Mouse (Mus musculus): ENCODE results near the gene Hint3.
A peak's percentile ranks its signal among the peaks of the same experiment; 100 is the strongest.
"Not testable (repeated sequence)": the region's sequence is repeated elsewhere in the genome, so short reads cannot be mapped to it uniquely, and the experiment has no call there.

Gene Hint3

DNA sequence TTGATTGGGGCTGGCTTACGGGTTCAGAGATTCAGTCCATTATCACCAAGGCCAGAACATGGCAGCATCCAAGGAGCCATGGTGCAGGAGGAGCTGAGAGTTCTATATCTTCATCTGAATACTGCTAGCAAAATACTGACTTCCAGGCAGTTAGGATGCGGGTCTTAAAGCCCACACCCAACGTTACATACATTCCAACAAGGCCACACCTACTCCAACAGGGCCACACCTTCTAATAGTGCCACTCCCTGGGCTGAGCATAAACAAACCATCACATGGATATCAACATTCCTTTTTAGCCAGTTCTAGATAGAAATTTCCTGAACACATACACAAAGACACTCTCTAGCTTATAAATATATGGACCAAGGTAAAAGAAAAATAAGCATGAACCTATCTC lies at the start of gene Hint3:
TSS of gene Hint3 (minus strand) at position 120 of the 400 bp plus-strand sequence.
- no peak for DNase-seq

DNA sequence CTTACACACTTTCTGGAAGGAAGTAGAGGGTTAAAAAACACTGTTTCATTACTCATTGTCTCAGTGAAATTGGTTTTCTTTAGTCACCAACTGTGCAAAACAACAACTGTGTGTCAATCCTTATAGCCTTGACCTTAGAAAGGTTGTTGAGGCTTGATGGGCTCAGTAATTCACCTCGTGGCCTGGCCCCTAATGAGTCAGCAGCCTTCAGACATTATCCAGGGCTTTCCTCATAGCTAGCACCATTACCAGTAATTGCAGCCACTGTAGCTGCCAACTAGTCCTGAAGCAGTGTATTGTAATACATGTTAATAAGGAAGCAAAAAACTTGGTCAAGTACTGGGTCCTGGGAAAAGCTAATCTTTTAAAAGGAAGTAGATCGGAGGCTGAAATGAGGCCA lies 48.6 kb upstream of the Hint3 start:
- DNase-seq, result no peak

DNA sequence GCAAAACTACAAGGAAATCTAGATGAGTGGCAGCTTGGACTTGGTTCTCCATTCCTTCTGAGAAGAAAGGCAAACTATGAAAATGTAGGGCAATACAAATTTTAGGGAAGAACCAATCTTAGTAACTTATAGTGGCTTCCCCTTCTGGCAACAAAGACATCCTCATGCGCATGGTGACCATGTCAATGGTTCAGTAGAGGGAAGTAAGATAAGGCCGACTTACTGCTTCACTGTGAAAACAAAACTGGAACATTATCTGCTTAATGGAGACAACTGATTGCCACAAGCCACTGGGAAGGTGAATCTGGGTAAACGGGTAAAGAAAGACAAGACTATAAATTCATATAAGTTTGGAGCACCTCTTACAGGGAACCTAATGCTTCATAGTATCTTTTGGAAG lies 45.4 kb upstream of the Hint3 start:
- no peak for DNase-seq

DNA sequence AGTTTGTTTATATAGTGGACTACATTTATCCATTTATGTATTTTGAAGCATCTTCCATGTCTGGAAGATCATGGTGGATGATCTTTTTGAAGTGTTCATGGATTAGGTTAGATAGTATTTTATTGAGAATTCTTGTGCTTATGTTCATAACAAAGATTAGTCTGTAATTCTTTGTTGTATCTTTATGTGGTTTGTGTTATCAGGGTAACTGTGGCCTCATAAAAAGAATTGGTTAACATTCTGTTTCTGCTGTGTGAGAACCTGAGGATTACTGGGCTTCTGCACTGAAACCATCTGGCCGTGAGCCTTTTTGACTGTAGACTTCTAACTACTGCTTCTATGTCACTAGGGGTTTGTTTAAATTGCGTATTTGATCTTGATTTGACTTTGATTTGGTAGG lies 37.1 kb upstream of the Hint3 start:
- no peak for DNase-seq

DNA sequence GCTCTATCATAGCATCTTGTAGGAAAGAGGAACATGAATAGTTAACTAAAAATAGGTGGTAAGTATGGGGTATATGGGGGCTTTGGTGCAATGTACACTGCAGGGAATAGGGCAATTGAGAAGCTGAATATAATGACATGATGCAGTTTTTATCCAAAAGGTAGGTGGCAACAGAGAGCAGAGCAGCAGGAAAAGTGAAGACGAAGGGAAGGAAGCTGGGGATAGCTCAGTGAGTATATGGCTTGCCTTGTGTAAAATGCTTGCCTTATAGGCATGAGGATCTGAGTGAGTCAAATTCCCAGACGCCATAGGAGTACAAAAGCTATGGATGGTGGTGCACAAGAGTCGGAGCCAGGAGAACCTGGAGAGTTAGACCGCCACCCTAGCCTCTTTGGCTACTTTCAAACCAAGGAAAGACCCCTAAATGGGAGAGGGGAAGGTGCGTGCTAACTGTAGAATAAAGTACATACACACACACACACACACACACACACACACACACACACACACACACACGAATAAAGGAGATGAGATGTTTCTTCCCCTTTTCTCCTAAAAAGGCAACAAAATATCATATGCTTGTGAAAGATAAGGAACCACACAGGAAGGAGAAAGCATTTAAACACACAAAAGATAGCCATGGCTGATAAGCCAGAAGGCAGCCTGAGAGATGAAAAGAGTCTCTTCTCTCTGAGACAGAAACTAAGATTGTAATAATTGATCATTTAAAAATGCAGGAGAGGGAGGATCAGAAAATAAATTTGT lies 31.3 kb upstream of the Hint3 start:
- peak; percentile 10 for DNase-seq

DNA sequence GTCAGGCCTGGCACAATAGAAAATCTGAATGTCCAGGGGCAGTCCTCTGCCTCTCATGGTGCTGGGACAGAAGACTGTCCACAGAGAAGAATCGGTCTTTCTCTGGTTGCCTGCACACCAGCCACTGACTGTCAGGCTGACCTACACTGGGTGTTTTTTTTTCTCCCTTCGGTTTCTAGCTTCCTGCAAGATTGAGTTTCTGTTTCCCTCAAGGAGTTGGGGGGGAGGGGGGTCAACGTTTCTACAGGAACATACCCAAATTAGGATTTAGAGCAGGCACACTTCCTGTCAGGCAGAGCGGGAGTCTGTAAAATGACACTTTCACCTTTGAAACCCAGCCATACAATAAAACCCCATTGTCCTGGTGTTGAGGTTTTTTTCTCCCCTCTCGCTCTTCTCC lies 26.2 kb upstream of the Hint3 start:
- DNase-seq, result no peak

DNA sequence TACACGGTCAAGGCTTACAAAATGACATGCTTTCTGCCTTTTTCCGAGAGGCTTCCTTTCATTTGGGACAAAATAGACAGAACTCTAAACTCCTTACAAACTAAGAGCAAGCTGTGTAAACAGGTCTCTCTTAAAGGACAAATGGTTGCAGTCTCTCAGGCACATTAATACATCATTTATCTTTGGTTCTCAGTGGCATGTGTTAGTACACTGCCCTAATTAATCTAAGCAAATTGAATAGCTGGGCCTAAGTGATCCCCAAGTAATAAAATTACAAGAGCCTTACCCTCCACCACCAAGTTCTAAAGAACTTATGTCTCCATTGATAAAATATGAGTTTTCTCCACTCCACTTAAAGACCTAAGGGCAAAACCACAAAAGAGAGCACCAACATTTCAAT lies 18.2 kb upstream of the Hint3 start:
- DNase-seq, result no peak

DNA sequence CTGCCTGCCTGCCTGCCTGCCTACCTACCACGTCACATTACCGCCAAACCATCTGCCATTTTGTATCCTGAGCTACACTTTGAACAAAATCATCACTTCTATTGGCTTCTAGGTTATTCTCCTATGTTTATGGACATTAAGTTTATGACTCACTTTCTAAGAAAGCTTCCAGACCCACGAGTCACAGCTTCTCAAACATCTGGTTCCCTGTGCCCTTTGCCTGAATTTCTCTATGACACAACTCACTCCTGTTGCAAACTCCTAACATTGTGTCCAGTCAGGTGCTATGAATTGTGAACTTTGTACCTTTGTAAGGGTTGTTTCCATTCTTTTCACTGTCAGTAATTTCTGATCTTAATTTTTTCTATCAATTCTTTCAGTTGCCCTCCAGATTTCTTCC lies 8.8 kb upstream of the Hint3 start:
- DNase-seq, result no peak

DNA sequence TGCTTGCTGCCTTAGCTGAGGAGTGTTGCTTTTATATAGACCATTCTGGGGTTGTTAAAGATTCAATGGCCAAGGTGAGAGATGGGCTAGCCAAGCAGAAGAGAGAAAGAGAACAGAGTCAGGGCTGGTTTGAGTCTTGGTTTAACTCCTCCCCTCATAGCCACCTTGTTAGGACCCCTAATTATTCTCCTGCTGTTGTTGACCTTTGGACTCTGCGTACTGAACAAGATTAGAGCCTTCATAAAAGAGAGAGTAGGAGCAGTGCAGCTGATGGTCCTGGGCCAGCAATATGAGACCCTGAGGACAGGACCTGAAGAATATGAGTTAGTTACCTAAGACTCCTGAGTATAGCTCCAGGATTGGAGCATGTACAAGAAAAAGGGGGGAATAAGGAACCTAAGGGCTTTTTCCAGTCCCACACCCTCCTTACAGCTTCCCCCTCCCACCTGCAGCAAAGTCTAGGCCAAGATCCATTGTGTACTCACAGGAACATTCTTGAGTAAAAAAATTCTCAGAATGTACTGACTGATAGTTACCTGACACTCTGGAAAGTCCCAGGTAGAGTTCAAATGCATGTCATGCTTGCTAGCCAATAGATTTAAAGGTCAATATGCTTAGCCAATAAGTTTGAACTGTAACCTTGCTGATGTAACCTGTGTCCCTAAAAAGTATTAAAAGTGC lies 7.2 kb upstream of the Hint3 start:
- not testable (repeated sequence) for DNase-seq

DNA sequence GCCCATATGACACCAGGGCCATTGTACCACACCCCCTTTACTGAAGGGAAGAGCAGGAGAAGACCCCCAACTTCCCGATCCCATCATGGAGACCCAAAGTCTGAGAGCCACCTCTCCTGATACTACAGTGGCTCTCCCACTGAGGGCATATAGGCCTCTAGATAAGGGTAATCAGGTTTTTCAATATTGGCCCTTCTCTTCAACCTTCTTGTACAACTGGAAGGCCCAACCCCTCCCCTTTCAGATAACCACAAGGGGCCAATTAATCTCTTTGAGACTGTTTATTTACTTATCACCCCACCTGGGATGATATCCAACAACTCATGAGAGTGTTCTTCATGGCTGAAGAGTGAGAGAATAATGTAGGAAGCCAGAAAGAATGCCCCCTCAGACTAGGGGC lies 3.3 kb upstream of the Hint3 start:
- no peak for DNase-seq

DNA sequence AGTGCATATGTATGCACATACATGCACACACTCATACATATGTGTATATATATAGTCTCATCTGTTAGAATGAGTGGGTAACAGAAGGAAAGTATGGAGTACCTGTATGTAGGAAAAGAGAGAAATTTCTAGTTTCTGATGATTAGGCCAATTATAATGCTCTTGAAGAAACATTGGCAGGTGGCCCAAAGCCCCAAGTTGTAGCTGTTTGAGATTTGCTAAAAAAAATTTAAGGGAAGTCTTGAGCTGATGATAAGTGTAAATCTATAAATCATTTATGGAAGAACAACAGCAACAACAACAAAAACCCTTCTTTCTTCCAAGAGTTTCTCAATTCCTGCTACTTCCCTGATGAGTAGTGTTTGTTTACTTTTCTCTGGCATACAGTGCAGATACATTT lies 545 bp upstream of the Hint3 start:
- DNase-seq, result no peak

DNA sequence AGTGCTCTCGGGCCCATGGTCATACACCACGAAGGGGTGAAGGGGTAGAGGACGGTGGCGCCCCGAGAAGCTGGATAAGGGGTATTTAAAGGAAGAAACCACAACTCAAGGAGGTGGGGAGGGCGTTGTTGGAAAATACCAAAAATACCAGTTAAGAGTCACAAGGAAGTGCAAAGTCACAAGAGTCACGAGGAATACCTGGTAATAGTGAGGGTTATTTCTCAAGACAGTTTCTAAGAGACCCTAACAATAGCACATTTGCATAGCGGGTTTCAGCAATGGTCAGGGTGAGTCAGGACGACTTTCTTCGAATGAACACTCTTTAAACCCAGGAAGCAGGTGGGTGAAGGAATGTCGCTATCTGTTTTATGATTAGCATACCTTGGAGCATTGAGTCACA lies 988 bp downstream of the Hint3 start:
- DNase-seq, result not testable (repeated sequence)

DNA sequence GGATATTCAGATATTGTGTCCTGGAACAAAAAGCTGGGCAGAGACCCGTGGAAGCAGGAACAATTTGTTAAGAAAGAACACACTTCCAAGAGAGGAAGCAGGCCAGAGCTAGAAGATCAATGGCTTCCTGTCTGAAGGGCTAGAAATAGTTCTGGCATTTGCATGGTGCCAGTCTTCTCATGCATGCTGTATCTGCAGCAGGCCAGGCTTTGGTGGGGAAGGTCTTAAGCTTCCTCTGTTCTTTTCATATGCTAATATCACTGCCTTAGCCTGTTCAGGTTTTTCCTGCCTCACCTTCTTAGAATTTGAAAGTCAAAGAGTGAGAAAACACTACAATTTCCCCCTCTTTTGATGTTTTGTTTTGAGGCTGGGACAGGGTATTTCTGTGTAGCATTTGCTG lies 1.9 kb downstream of the Hint3 start:
- no peak for DNase-seq

DNA sequence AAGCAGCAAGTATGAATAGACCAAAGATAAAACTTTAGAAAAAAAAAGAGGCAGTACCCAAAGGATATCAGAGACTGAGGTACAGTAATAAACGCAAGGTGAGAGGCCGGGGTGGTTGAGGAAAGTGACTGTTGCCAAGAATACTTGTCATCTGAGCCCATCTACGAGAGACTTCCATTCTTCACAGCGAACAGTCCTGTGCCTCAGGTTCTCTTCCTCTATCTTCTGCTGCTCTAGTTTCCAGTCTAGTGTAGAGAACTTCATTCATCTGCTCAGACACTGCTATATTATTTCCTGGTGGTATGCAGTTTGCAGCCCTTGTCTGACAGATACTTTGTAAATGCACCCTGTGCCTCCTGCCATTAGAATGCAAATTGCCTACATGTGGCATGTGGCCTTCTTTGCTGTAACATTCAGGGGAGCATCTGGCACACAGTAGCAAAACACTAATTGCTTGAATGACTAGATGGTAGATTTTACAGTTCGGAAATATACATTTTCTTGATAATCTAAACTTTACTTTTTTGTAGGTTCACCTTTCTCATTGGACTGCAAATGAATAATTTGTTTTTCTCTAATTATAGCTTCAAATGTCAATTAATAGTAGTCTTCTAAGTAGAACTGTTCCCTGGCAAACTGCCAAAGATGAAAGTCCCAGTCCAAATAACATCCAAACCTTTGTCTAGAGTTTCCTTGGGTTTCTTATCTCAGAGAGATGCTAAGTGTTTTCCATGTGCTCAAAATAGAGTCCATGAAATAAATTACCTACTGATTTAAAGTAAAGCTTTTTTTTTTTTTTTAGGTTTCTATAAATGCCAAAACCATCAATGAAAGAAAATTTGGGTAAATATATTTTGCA lies 5.0 kb downstream of the Hint3 start:
- DNase-seq, result no peak

DNA sequence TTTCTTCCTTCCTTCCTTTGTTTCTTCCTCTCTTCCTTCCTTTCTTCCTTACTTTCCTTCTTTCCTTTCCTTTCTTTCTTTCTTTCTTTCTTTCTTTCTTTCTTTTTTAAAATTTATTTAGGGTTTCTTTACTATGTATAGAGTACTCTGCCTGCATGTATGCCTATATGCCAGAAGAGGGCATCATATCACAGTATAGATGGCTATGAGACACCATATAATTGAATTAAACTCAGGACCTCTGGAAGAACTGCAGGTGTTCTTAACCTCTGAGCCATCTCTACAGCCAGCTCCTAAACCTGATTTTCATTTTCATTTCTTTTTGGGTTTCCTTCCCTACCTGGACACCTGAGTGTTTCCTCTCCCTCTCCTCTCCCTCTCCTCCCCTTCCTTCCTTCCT lies 6.5 kb downstream of the Hint3 start:
- DNase-seq, result no peak

DNA sequence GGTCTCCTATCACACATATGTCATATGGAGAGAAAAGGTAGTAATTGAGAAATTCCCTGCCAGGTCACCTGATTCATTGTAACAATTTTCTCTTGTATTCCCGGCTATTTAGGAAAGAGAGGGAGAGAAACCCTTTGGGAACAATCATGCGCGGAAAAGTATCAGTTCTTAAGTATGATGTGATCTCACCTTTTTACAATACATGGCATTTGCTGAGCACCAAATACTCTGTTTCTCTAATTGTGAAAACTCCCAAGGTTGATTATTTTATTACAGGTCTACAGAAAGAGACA lies 10.6 kb downstream of the Hint3 start:
- no peak for DNase-seq

DNA sequence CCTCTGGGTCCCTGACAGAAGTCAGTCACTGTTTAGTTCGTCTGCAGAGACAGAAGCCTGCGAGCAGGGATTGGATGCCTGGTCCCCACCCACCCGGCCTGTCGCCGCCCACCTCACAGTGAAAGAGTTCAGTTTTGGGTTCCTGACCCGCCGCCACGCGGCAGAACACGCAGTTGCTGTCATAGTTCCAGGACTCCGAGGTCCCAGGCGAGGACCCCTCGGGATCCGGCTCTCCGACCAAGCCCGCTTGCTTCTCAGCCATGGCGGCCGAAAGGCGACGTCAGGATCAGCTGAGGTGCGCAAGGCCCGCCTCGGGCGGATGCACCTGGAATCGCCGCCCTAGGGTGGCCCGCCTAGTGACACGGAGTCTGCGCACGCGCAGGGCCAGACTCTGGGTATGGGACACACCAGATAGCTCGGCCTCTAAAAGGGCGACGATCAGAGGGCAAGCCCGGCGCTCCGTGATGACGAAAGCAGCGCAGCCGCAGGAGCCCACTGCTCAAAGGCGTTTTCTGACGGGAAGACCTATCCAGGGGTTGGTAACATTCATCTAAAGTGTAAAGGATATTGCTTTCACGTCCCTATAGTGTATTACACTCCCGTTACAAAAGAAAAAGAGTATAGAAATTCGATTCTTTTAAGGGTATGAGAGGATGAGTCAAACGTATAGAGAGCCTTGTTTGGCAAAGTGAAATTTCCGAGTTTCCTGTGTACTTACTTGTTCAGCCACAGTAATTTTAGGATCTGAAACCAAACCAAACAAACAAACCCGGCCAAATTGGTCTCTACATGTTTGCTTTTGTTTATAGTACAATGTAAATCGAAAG lies 11.1 kb downstream of the Hint3 start:
- DNase-seq, result peak; percentile 100

DNA sequence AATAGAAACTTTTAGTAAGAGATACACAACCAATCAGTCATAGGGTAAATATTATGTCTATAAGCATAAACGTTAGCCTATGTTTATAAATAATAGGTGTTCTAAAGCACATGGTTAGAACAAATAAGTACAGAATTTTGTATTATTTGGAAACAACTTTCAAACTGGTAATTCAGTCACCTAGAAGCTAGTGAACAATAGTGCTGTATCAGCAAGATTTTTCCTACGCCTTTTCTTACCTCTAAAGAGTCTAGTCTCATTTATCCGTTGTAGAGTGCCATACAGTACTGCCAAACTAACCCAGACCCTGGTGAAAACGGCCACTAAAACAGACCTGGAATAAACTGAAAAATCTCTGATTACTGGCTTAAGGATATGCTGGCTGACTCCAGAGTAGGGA lies 16.4 kb downstream of the Hint3 start:
- no peak for DNase-seq

DNA sequence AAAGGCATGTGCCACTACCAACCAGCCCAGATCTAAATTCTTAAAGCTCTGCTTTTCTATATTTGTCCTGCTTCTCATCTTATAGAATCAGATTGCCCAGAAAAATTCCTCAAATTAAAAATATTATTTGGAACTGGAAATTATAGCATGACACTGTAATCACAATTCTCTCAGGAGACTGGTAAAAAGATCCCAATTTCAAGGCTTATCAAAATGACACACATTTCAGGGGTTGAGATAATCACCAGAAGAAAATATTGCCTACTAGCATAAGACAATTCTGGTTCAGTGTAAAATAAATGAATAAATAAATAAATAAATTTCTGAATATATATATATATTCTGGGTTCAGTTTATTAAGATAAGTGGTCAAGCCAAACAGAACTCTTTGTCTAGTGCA lies 19.8 kb downstream of the Hint3 start:
- no peak for DNase-seq

DNA sequence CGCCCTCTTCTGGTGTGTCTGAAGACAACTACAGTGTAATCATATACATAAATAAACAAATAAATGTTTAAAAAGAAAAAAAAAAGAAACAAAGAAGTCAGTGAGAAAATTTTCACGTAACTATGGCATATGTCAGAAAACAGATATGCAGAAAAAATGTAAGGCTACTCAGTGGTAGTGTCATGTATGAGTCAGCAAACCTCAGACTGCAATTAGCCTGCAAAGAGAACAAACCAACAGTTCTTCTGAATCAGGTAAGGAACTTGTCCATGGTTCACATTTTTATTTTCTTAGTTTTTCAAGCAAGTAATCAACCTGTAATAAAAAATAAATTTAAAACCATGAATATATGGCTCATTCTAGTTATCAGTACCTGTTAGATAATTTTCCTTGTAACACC lies 21.3 kb downstream of the Hint3 start:
- DNase-seq, result no peak

DNA sequence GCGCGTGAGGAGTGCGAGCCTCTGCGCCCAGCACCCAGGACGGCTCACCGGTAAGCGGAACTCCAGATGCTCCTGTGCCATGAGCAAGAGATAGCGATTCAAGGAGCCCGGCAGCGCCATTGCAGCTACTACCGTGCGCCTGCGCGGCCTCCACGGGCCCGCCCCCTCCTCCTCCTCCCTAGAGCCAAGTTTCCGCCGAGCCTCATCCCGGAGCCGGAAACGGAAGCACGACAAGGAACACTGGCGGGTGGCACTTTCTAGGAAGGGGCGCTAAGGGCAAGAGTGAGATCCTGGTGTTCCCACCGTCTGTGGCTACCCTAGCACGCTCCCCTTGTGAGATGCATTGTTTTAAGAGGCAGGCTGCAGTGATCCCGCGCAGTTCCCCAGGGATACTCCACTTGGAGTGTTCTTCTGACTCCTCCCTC lies 28.9 kb downstream of the Hint3 start, which contains the start of gene Trmt11:
TSS of gene Trmt11 (minus strand) at position 208 of the 425 bp plus-strand sequence.
- DNase-seq, result peak; percentile 91

DNA sequence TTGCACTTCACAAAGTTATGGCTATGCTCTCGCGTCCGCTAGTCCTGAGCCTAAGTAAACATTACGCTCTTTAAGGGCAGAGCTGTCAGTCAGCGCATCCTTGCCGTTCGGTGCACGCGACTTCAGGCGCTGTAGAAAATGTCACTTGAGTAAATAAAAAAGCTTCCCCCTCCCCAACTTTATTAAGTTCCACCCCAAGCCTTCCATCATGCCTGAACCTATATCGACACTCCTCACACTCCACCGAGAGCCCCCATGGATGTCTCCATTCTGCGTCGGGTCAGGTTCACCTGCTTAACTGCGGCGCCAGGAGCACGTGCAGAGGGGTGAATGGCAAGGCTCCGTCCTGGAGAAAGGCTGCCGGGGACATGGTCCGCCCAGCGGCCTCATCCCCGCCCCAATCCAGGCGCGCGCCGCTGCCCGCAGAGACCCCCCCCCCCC lies 29.3 kb downstream of the Hint3 start:
- DNase-seq, result no peak

DNA sequence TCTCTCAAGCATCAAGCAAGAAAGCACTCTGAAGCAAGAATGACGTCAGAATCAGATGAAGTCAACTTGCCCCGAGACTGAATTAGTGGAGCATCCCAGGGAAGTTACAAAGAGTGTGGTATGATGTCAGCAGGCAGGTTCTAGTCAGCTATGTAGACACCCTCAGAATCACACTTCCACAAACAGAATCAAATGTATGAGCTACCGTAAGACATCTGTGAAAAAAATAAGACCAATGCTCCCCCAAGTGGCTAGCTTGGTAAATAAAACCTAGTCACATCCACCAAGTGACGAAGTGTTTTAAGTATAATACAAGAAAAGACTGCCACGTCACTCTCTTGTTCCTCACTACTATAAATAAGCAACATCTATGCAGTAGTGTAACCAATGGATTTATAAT lies 42.4 kb downstream of the Hint3 start:
- DNase-seq, result no peak

All from cerebellum, adult 9-11 months (tissue).